Mouse (Mus musculus): Measurements from ENCODE around the gene Vsx2. TPM values are rescaled to one million over a fixed set of nuclear protein-coding genes. Genes with fewer than 3 reads are reported as not detected.

Gene Vsx2
- polyA plus RNA-seq, 2 experiments from 2014 or later: not detected

Other genes starting within 250 kb of the Vsx2 start
- 10 to 100 TPM; 20.4 to 31.5 TPM for gene Coq6, start 208.1 kb upstream of the Vsx2 start, polyA plus RNA-seq (2017; shearing (Covaris generic))
- under 1 TPM; 0.25 to 0.95 TPM for gene Fam161b, start 207.9 kb upstream of the Vsx2 start, polyA plus RNA-seq (2017; shearing (Covaris generic))
- gene Entpd5, start 160.7 kb upstream of the Vsx2 start, polyA plus RNA-seq (2017; shearing (Covaris generic)): 10 to 100 TPM; 21.1 to 26.9 TPM
- gene Bbof1, start 160.7 kb upstream of the Vsx2 start, polyA plus RNA-seq (2017; shearing (Covaris generic)): under 1 TPM in 1 of 2 experiments, not detected in 1; 0.91 TPM
- gene Rnf113a2, start 152.6 kb upstream of the Vsx2 start, polyA plus RNA-seq (2017; shearing (Covaris generic)): 10 to 100 TPM; 35.6 to 36.6 TPM
- gene Aldh6a1, start 118.8 kb upstream of the Vsx2 start, polyA plus RNA-seq (2017; shearing (Covaris generic)): 10 to 100 TPM in 1 of 2 experiments, 1 to 10 TPM in 1; 7.3 to 10.9 TPM
- 10 to 100 TPM; 20.8 to 23.2 TPM for gene Lin52, start 118.3 kb upstream of the Vsx2 start, polyA plus RNA-seq (2017; shearing (Covaris generic))
- 10 to 100 TPM in 1 of 2 experiments, 1 to 10 TPM in 1; 7.8 to 10.3 TPM for gene Abcd4, start 47.7 kb downstream of the Vsx2 start, polyA plus RNA-seq (2017; shearing (Covaris generic))
- gene Vrtn, start 71.3 kb downstream of the Vsx2 start, polyA plus RNA-seq (2017; shearing (Covaris generic)): not detected
- gene Syndig1l, start 129.1 kb downstream of the Vsx2 start, polyA plus RNA-seq (2017; shearing (Covaris generic)): not detected
- gene Npc2, start 203.4 kb downstream of the Vsx2 start, polyA plus RNA-seq (2017; shearing (Covaris generic)): 100 to 1,000 TPM; 151 to 166 TPM
- gene Isca2, start 203.5 kb downstream of the Vsx2 start, polyA plus RNA-seq (2017; shearing (Covaris generic)): 100 to 1,000 TPM in 1 of 2 experiments, 10 to 100 TPM in 1; 96.4 to 138 TPM

Measured in activated CD4-positive, CD25-positive, alpha-beta regulatory T cell, adult 4 months (primary cell).